Mouse (Mus musculus) forelimb bud, embryonic 11.5 days (tissue): ENCODE data around the gene Hlx.

Experiments used
- DNase-seq: peaks from one replicate; pipeline ENCODE4 v3.0.0-alpha.2; 2012; ENCODE audit warnings: low read depth, low spot score

Hlx gene

DNA sequence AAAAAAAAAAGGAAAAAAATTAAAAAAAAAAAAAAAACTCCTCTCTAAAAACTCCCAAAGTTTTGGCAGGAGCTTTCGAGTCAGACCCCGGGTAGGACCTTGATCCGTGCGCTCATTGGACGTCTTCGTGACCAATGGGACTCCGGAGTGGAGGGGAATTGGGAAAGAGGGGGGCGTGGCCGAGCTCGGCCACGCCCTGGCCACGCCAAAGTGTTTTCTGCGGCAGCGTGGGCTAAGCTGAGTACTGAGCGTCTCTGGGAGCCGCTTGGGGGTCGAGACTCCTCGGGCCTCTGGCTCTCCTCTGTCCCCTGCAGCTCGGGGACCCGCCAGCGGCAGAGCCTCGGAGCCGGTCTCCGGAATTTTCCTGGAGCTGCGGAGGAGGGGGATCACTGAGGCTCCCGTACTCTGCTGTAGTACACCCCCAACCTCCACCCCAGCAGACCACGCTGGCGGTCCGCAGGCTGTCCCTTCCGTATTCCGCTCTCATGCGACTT lies at the start of gene Hlx:
Gene Hlx (minus strand): TSS at position 64 of the 494 bp plus-strand sequence.
- DNase-seq, result peak; percentile 92

DNA sequence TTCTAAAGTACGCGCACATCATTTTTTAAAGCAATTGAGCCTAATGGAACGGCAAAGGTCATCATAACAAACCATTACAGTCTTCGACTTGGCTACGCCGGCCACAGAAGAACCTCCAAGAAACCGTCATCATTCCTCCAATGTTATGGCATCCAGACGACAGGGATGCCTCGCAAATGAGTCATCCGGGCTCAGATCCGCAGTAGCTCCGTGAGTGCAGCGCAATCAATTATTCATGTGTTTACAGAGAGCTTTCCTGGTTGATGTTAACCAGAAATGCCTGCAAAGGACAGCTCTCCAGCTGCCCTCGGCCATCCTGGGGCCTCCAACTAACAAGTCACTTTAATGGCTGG lies 49.7 kb upstream of the Hlx start:
- no peak for DNase-seq

GRCm38 (mm10) chr1:184781286-184782160 lies 49.1 kb upstream of the Hlx start:
- no peak for DNase-seq

DNA sequence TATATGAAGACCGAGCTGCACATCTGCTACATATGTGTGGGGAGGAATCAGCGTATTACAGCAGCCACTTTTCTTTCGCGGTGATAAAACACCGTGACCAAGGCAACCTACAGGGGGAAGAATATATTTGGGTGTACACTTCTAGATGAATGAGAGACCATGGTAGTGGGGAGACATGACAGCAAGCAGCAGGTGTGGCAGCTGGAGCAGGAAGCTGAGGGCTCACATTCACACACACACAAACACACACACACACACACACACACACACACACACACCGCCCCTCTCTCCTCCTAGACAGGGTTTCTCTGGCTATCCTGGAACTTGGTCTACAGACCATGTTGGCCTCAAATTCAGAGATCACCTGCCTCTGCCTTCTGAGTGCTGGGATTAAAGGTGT lies 45.7 kb upstream of the Hlx start:
- DNase-seq, result no peak

DNA sequence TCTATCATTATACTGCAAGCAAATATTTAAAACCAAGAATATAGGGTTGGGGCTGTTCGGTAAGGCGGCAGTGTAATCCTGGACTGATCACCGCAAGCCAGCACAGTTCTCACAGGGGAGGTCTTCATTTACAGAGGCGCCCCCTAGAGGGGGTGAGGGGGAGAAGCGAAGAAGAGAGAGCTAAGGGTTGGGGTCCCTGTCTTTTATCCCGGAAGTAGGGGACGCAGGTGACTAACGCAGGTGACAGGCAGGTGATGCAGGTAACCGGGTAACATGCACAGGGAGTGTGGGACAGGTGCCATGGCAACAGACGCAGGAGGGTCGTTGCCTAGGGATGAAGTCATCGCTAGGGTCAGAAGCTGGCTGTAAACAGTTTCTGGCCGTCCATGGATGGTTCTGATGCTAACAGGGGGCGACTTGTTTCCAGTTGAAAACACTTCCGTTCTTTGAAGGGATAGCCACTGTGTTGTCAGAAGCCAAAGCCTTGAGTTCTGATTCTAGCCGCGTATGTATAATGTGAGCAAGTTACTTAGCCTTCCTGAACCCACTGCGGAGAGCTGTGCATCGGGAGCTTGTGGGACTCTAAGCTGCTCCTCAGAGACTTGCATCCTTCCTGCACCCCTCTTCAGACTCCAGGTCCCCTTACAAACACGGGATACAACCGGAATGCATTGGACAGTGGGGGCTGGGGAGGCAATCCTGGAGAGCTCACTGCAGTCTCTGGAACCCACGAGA lies 44.8 kb upstream of the Hlx start:
- no peak for DNase-seq

GRCm38 (mm10) chr1:184775289-184775688 lies 42.9 kb upstream of the Hlx start:
- no peak for DNase-seq

DNA sequence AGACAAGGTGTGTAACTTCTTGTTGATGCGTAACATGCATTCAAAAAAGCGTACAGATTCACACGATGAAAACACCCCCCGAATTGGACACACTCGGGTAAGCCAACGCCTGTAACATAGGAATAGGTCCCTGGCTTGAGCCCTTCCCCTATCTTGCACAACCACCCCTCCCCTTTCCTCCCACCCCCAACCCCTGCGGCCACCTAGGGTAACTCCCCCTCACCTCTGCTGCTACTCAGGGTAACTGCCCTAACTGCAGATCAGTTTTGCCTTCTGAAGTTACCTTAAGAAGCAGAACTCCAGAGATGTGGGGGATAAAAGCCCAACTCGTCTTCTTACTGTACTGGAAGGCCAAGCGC lies 39.5 kb upstream of the Hlx start:
- no peak for DNase-seq

DNA sequence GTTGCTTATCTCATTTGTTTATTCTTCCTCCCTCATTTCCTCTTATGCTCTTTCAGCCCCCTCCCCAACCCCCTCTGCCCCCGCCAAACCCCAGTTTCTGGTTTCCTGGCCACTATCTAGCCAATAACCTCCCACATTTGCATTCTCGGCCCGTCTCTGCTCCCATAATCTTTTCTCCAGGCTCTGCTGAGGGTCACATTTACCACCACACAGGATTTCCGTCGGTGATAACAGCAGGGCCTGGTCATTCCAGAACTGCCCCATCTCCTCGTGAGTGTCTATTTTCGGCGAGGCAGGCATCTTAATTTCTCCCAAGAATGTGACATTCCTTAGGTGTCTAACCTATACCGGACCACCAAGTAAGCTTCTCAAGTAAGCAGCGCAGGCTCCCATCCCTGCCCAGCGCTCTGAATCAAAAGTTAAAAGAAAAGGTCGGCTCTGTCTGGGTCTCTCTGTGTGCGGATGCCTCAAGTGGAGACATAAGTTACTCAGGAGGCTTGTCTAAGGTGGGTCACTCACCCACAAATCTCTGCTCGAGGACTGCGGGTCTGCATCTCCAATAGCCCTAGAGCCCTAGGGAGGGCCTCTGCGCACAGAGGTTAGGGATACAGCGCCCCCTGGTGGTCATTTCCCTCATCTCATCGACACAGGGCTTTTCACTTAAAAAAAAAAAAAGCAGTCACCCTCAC lies 38.9 kb upstream of the Hlx start:
- peak; percentile 84 for DNase-seq

DNA sequence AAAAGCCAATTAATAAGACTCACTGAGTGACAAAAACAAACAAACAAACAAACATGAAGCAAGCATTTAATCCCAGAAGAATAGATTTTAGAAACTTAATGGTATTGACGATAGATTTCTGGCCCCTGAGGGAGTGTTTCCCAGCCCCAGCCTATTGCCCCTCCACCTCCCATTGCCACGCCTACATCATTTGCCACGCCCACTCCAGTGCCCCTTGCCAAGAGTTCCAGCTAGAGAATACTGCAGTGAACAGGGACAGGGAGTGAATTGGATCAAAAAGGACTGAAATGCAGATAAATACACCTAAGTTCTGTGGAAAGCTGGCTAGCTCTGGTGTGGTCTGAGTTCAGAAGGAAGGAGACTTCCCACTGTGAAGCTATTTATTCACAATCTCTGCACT lies 31.4 kb upstream of the Hlx start:
- DNase-seq, result no peak

- DNase-seq, result no peak
Measured at GRCm38 (mm10) chr1:184762941-184763340, 30.5 kb upstream of the Hlx start.

DNA sequence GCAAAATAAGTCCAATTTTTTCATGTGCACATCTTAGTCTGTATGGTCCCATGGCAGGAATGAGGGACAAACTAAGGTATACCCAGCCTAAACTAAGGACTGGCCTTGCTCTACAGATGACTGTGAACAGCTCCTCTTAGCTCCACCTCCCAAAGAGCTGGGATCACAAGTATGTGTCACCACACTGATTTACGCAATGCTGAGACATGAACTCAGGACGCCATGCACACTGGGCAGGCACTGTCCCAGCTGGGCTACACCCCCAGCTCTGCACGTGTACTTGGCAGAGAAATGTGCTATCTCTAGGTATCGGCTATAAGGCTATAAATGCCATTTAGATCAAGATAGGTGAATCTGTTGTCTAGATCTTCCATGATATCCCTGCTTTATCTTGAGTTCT lies 29.6 kb upstream of the Hlx start:
- DNase-seq, result no peak

- no peak for DNase-seq
Measured at GRCm38 (mm10) chr1:184752671-184753070, 20.3 kb upstream of the Hlx start.

GRCm38 (mm10) chr1:184750114-184750664 lies 17.8 kb upstream of the Hlx start:
- DNase-seq, result no peak

DNA sequence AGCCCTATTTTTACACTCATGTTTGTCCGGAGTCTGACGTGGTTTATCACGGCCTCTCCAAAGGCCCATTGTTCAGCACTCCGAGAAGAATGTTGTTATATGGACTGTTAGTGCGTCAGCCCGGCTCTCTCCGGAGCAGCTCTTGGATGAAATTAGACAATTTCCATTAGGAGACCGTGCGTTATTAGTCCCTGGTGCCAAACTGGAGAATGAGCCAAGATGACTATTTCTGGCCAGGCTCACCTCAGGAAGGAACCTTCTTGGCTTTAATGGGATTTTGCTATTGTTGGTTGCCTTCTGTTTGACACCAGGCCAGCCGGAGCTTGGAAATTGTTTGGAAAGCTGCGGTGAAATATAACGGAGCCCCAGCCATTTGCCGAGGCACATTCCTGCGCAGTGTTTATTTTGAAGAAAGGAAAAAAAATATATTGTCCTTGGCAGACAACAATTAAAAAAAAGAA lies 16.3 kb upstream of the Hlx start:
- no peak for DNase-seq

- no peak for DNase-seq
Measured at GRCm38 (mm10) chr1:184737876-184738479, 5.6 kb upstream of the Hlx start.

DNA sequence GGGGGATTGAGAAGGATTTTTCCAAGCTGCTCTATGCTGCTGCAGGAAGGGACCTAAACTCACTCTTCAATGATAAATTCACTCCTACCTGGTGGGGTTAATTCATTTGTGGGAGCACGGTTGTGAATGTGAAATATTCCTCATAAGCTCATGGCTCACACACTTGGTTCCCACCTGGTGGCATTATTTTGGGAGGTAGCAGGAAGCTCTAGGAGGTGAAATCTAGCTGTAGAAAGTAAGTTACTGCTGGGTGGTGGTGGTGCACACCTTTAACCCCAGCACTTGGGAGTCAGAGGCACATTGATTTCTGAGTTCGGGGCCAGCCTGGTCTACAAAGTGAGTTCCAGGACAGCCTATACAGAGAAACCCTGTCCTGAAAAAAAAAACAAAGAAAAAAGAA lies 4.8 kb upstream of the Hlx start:
- DNase-seq, result no peak

DNA sequence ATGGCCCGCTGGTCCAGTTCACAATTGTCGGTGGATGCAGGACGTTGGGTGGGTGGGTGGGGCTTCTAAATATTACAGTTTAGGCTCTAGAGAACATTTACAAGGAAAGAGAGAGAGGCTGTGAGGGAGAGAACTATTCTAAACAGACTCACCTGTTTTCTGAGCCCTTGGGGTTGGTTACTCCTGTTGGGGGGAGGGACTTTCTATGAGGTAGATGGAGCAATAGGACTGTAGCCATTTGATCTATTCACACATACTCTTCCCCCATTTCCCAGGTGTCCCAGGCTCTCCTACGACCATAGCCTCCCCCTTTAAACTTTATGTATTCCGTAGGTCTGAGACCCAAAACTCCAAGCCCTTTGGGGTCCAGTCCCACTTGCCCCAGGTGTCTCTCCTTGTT lies 3.8 kb upstream of the Hlx start:
- no peak for DNase-seq

DNA sequence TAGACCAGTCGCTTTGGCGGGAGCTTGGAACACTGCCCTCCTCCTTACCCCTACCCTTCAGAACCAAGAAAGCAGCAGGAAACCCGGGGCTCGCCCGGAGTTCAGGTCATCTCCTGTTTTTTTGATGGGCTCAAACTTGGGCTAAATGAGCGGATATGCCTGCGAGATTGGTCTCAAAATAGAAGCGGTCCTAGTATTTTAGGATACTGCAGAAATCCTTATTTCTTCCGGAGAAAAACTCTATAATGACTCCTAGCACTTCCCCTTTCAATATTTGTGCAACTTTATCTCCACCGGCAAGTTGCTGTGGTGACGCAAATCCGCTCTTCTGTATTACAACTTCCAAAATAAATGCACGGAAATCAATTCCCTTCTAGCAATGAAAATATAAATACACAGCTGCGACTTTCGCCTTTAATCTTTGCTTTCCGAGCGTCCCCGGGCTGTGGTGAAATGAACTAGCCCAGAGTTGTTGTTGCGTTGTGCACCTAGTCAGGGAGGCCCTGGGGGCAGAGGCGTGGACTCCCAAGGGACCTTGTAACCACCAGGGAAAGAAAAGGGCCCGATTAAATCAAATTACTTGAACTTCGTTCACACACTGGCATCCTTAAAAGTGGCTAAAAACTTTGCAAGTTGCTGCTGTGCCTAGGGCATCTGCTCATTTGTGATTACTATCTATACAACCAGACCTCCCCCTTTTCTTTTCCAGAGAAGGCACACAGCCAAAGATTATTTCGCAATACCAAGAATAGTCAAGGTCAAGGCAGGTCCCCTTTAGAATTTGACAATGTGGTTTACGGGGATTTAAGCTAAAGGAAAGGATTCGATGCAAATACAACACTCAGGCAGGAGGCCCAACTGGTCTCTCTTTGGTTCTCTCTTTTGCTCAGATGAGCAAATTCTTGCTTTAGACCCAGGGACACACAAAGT lies 2.8 kb upstream of the Hlx start:
- DNase-seq, result no peak

GRCm38 (mm10) chr1:184734067-184734830 lies 1.8 kb upstream of the Hlx start:
- no peak for DNase-seq
